Mouse (Mus musculus): ENCODE results near the gene 1300017J02Rik.

1300017J02Rik gene

GRCm38 (mm10) chr9:103225464-103225863, 79.4 kb downstream of the 1300017J02Rik start:
- in situ Hi-C loops (cut with MboI, MseI), result loop anchor here in 1 of 2 experiments (5.0 kb wide), 1 partner anchor 77 kb away; no protein-coding TSS in a partner anchor

GRCm38 (mm10) chr9:103224721-103225120, 80.2 kb downstream of the 1300017J02Rik start:
- in situ Hi-C loops (cut with MboI, MseI), result loop anchor here in 1 of 2 experiments (5.0 kb wide), 1 partner anchor 78 kb away; no protein-coding TSS in a partner anchor

GRCm38 (mm10) chr9:103214281-103214680, 90.6 kb downstream of the 1300017J02Rik start:
- in situ Hi-C loops (cut with MboI, MseI), result no loop called here

GRCm38 (mm10) chr9:103213631-103214030, 91.3 kb downstream of the 1300017J02Rik start:
- in situ Hi-C loops (cut with MboI, MseI), result no loop called here

GRCm38 (mm10) chr9:103212654-103213420, 92.0 kb downstream of the 1300017J02Rik start:
- in situ Hi-C loops (cut with MboI, MseI), result no loop called here

GRCm38 (mm10) chr9:103208802-103209423, 96.0 kb downstream of the 1300017J02Rik start:
- in situ Hi-C loops (cut with MboI, MseI), result loop anchor here (5.0 to 10.0 kb wide), 2 partner anchors 153 to 786 kb away; no protein-coding TSS in a partner anchor

GRCm38 (mm10) chr9:103207846-103208245, 97.0 kb downstream of the 1300017J02Rik start:
- in situ Hi-C loops (cut with MboI, MseI), result loop anchor here (5.0 to 10.0 kb wide), 2 partner anchors 154 to 787 kb away; no protein-coding TSS in a partner anchor

- in situ Hi-C loops (cut with MboI, MseI), result loop anchor here (5.0 to 10.0 kb wide), 2 partner anchors 157 to 789 kb away; no protein-coding TSS in a partner anchor
These were observed 99.1 kb downstream of the 1300017J02Rik start for GRCm38 (mm10) chr9:103205786-103206185.

GRCm38 (mm10) chr9:103201561-103202260, 103.2 kb downstream of the 1300017J02Rik start, which contains the start of gene Srprb:
TSS of gene Srprb (minus strand) at chr9:103202137.
- in situ Hi-C loops (cut with MboI, MseI), result loop anchor here in 1 of 2 experiments (5.0 to 10.0 kb wide), 2 partner anchors 89 to 793 kb away; partner anchors contain the start of gene Rab6b

Data from T-helper 17 cell (primary cell).